Mouse (Mus musculus): ENCODE measurements at regions not wholly inside any gene's neighbourhood (a gene's known extent, or its start where the extent isn't known, plus 50 kb on each side); places are given as distances from the start of the nearest gene placed in this dataset.

- DNase-seq, result no peak
Observed at GRCm38 (mm10) chr12:52402711-52403110, 101.1 kb upstream of the Arhgap5 start.

GRCm38 (mm10) chr12:52406386-52406785 lies 97.4 kb upstream of the Arhgap5 start:
- DNase-seq, result no peak

GRCm38 (mm10) chr12:52408307-52408895 lies 95.4 kb upstream of the Arhgap5 start:
- DNase-seq, result no peak

GRCm38 (mm10) chr12:52409221-52409620 lies 94.6 kb upstream of the Arhgap5 start:
- DNase-seq, result no peak

- DNase-seq, result no peak
Observed at GRCm38 (mm10) chr12:52412172-52412571, 91.6 kb upstream of the Arhgap5 start.

GRCm38 (mm10) chr12:52413046-52413473 lies 90.7 kb upstream of the Arhgap5 start:
- DNase-seq, result no peak

- no peak for DNase-seq
Observed at GRCm38 (mm10) chr12:52422729-52423128, 81.0 kb upstream of the Arhgap5 start.

- no peak for DNase-seq
Observed at GRCm38 (mm10) chr12:52424336-52425034, 79.3 kb upstream of the Arhgap5 start.

- no peak for DNase-seq
Observed at GRCm38 (mm10) chr12:52429935-52430334, 73.8 kb upstream of the Arhgap5 start.

GRCm38 (mm10) chr12:52431933-52432332 lies 71.8 kb upstream of the Arhgap5 start:
- DNase-seq, result no peak

- no peak for DNase-seq
Observed at GRCm38 (mm10) chr12:52434021-52434420, 69.8 kb upstream of the Arhgap5 start.

- DNase-seq, result no peak
Observed at GRCm38 (mm10) chr12:52435321-52435720, 68.5 kb upstream of the Arhgap5 start.

GRCm38 (mm10) chr12:52435795-52436211 lies 68.0 kb upstream of the Arhgap5 start:
- no peak for DNase-seq

- DNase-seq, result no peak
Observed at GRCm38 (mm10) chr12:52436941-52437340, 66.8 kb upstream of the Arhgap5 start.

- DNase-seq, result no peak
Observed at GRCm38 (mm10) chr12:52439241-52439640, 64.5 kb upstream of the Arhgap5 start.

GRCm38 (mm10) chr12:52440868-52441365 lies 62.9 kb upstream of the Arhgap5 start:
- no peak for DNase-seq

GRCm38 (mm10) chr12:52442337-52442736 lies 61.4 kb upstream of the Arhgap5 start:
- no peak for DNase-seq

- DNase-seq, result no peak
Observed at GRCm38 (mm10) chr12:52445731-52446130, 58.0 kb upstream of the Arhgap5 start.

GRCm38 (mm10) chr12:52446501-52446900 lies 57.3 kb upstream of the Arhgap5 start:
- no peak for DNase-seq

GRCm38 (mm10) chr12:52447482-52447881 lies 56.3 kb upstream of the Arhgap5 start:
- no peak for DNase-seq

GRCm38 (mm10) chr12:52448218-52448617 lies 55.6 kb upstream of the Arhgap5 start:
- peak; percentile 9 for DNase-seq

GRCm38 (mm10) chr12:52453890-52454289 lies 49.9 kb upstream of the Arhgap5 start:
- DNase-seq, result no peak
